Mouse (Mus musculus): ENCODE measurements at regions not wholly inside any gene's neighbourhood (a gene's known extent, or its start where the extent isn't known, plus 50 kb on each side); places are given as distances from the start of the nearest gene placed in this dataset.
A peak's percentile ranks its signal among the peaks of the same experiment; 100 is the strongest.

DNA sequence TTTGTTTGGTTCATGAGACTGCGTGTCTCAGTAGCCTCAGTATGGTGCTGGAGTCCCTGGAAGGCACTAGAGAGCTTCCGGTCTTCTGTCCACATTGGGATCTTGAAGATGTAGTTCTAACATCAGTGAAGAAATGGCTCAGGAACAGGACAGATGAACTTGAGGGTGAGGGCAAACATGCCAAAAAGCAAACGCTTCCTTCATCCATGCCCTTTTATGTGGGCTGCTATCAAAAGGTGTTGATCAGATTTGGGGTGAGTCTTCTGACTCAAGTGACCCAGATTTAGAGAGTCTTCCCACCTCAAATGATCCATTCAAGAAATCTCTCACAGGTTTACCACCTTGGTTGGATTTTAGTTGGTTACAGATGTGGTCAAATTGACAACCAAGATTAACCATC, 304.1 kb upstream of the Klf3 start:
- no peak for DNase-seq (ENCODE audit: low spot score)

DNA sequence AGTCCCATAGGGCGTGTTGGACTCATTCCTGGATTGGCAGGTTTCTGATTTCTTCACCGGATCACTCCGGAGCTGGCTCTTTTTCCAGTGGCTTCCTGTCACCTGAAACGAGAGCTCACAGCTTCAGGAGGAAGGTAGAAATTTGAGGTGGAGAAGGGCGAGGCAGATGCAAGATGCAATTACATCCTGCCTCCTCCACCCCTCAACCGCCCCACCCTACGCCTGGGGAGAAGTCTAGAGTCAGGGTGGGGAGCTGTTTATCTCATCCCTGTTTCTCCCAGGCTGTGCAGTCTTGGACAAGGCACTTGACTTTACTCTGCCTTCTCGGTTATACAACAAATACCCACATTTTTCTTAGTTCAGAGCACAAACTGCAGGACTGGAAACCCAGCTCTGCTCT, 302.8 kb upstream of the Klf3 start:
- DNase-seq (ENCODE audit: low spot score) = no peak

DNA sequence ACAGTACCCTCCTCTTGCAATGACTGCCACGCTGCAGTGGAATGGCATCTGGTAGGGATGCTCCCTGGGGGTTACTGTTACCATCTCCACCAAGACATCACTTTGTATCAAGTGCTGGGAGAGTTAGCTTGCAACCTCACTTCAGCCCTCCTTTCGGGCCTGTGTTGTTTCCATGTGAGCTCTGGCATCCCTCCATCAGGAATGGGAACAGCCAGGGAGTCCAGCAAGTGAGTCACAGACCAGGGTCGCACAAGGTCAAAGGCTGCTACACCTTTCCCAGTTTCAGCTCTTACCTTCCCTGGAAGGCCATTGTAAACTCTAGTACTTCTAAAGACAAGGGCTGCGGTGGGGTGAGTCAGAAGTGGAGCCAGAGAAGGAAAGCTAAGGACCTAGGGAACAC, 302.3 kb upstream of the Klf3 start:
- no peak for DNase-seq (ENCODE audit: low spot score)

DNA sequence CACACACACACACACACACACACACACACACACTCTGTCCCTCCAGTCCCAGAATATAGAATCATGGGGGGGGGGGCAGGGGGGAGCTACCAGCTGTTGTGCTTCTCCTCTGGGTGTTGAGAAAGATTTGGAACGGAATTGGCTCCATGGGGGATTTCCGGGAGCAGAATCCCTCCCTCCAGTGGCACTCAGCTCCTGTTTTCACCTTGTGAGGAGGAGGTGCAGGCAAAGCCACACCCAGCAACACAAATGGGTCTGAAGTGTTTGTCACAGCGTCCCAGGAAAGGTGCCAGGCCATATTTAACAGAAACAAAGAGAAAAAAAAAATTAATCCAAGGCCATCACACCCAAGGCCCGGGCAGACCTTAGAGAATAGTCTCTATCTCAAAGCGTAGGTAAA, 301.4 kb upstream of the Klf3 start:
- no peak for DNase-seq (ENCODE audit: low spot score)

DNA sequence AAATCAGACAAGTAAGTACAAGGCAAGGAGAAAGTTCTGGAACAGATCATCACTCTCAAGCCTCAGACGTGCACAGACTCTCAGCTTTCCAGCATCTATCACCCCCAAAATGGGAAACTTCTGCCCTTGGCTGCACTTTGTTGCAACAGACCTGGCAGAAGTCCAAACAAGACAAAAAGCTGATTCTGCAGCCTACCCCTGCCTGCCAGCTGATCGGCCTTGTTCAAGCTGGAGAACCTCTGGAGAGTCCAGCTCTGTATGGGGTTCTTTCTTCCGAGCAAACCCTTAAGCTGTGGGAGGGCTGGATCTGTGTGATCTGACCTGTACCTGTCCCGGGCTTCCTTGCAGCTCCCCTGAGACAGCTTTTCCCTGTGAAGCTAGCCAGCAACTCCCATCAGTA, 299.7 kb upstream of the Klf3 start:
- peak; percentile 39 for DNase-seq (ENCODE audit: low spot score)

DNA sequence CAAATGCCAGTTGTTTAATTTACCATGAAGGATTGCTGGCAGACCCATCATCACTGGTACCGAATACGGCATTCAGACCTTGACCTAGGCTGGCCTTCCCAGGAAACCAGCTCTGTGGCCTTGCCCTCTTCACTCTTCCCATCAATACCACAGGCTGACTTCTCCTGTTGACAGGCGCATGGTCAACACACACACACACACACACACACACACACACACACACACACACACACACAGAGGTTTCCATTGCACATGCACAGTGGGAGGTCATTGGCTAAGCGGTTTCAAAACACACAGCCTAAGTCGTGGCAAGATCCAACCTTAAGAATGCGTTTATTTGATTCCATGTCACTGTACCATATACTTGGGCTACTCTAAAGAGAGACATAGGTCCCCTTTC, 298.7 kb upstream of the Klf3 start:
- DNase-seq (ENCODE audit: low spot score) = no peak

DNA sequence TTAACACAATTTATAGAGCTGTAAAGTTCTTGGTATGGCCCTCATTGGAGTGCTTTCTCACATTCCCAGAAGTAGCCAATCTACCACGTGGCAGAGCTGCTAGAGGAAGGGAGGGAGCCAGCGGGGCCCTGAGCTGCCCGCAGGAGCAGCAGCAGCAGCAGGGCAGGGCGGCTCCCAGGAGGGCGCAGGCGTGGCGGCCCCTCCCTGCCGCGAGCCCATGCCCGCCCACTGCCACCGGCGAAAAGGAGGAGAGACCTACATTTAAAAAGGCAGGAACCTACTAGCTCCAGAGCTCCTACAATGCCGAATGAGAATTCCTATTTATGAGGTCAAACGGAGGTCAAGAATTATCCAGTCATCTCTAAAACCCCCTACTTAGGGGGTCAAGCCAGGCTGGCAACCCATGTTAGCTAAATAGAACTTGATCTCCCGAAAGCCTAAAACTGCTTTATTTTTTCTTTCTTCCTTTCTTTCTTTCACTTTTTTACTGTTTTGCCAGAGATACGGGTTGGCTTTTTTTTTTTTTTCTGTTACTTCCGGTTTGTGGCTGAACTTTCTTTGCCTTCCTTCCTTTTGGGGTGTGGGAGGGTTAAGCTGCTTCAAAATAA, 297.9 kb upstream of the Klf3 start:
- no peak for DNase-seq (ENCODE audit: low spot score)

DNA sequence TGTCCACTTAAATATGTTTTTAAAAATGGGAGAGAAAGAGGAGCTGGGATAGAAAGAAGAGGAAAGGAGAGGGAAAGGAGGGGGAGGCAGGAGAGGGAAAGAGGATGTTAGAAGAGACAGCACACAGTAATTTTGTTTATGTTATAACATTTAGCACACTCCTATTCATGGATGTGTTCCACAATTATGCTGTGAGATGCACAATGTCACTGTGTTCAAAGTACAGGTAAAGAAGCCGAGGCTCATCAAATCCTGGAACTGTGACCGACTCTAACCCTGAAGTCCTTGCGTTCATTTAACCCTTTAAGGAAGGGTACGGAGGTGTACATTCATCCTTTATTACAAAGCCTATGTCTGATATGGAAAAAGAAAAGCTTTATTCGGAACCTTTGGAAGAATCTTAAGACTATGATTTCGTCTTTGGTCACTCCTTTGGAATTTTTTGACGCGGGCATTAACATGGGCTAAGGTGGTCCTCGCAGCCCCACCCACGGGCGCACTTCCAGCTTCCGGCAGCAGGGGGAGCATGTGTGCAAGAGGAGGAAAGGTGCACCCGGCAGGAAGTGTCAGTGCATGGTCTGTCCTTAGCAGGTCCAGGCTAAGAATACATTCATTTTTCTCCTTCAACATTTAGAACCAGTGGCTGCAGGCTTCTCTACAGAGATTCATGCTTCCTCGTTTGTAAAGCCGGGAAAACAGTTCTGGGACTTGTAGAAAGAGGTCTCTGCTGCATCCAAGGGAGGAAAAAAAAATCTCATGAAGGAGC, 297.2 kb upstream of the Klf3 start:
- DNase-seq (ENCODE audit: low spot score) = peak; percentile 34

DNA sequence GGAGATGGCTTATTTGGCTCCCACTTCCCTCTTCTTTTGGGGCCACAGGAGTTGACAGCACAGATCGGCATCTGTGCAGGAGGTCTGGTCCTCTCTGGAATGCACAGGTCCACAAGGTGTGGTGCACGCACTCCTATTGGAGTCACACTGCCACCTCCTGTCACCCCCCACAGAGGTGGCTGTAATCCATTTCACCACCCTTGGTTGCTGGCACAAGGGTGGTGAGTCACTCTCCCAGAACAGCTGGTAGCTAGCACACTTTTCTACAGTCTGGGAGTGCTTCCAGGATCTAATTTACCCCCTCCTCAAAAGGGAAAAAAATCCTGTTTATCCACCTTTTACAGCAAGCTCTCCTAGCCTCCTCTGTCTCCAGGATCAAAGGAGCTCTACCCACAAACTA, 294.6 kb upstream of the Klf3 start:
- DNase-seq (ENCODE audit: low spot score) = no peak

DNA sequence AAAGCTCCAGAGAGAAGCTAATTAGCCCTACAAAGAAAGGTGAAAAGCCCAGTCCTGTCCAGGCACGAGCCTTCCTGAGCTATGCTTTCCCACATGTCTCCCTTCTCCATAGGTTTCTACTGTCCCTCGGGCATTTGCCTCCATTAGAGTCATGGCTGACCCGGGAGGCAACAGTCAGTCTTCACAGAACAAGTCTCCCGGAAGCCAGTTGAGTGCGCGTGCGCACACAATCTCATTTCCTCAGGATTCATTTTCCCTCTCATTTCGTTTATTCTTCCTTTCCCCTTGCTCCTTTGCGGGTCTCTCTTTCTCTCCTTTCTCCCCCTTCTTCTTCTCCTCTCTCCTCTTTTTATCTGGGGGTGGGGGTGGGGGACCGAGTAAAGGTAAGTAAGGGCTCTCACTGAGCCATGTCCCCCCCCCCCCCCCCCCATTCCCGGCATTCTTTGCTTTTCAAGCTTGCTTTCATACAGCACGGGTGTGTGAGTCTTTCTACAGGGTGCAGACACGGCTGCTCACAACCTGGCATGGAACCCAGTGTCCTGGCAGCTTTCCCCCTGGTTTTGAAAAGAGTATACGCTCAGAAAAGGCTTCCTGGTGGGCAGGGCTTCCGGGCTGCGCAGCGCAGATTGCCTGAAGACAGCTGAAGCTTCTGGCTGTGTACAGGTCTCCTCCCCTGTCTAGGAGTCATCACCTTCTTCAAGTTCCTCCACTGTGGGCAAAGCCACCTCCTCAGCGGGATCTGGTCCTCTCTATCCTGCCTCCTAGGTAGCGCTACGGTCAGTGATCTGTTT, 289.8 kb upstream of the Klf3 start:
- no peak for DNase-seq (ENCODE audit: low spot score)

DNA sequence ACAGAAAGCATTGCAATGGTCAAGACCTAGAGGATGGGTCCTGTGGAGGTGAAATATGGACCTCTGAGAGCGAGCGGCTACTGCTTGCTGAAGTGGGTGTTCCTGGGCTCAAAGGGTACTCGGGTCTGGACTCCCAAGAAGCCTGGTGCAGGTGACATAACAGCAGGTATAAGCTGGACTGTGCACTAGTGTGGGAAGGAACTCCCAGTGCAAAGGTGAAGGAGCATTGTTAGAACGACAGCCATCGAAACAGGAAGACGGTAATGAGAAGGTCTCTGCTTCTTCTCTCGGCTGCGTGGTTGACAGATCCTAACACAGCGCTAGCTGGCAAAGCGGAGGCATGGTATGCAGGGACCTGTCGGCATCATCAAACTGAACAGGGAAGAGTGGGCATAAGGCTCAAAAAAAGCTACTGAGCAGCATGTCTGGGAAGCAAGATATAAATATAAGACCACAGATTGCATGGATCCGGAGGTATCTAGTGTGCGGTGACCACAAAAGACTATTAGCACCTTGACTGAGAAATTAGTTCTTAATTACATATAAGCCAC, 287.0 kb upstream of the Klf3 start:
- DNase-seq (ENCODE audit: low spot score) = no peak

DNA sequence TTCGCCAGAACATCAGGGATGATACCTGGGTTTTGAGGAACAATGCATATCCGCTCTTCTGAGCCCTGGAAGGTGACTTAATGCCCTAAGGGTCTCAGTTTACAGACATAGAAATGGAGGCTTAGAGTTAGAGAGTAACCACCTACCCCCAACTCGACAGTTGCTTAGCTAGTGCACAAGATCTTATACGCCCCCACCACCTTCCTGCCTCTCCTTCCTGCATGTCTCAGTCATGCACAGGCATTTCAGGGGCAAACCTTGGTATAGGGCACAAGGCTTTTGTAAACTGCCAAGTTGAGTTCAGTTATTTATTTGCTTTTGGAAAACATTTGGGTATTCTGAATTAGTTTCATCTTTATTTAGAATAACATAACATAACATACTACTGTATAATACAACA, 285.9 kb upstream of the Klf3 start:
- DNase-seq (ENCODE audit: low spot score) = no peak

DNA sequence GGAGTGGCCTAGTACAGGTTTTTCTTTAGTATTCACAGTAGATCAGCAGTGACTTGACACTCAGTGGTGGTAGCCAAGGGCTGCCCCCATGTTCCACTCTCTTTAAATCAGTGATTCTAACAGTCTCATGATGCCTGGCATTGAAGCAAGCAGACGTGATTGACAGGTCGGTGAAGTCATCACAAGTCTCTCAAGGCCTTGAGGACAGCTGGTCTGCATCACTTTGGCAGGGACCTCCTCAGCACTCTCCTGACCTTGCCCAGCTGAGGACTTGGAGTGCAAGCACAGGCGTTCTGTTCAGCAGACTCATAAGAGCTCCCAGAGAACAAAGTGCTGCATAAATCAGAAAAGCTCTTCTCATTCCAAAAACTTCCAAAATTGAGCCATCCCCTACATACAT, 285.4 kb upstream of the Klf3 start:
- no peak for DNase-seq (ENCODE audit: low spot score)

DNA sequence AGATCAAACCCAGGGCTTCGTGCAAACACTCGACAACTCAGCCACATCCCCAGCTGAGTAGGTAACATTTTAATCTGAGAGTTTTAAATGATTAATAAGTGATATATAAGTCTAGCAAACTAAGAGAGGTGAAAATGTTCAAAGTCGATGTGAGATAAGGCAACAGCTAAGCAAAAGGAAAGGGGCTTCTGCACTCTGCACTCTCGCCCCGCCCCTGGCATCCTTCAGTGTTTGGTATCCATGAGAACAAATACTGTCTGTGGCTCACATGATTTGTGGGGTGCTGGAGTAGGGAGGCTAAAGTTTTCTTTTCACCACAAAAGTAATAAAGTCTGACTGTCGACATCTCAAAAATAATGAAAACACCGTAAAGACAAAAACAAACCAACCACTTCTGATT, 284.2 kb upstream of the Klf3 start:
- DNase-seq (ENCODE audit: low spot score) = no peak

DNA sequence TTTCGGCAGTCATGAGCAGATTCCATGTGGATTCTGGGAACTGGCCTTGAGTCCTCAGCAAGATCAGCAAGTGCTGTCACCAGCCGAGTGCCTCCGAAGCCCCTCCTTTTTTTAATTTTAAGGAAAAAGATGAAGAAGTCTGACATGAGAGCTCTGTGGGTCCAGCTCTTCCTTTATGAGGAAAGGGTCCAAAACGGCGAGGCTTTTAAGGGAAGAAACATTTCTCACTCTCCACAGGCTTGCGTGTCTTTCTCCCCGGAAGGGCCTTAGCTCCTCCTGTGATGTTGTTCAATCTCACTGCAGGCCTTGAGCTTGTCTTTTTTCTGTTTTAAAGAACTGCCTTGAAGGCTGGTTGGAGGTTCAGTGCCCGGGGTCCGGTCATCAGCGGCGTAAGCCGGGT, 283.5 kb upstream of the Klf3 start:
- no peak for DNase-seq (ENCODE audit: low spot score)

DNA sequence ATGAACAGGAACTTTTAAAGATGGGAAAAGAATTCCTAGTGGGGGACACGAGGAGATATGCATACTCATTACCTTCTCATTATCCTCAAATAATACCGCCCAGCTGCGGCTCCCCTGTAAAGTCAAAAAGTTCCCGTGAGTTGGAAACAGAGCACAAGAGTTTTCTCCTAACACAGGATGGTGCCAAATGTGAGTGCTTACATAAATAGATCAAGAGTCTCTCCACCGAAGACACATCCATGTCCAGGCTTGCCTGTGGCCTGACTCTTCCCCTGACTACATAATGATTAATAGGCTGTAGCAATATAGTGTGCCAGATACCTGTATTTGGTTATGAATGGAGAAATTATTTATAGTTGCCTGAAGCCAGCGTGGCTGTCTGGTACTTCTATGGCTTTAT, 281.8 kb upstream of the Klf3 start:
- DNase-seq (ENCODE audit: low spot score) = no peak

DNA sequence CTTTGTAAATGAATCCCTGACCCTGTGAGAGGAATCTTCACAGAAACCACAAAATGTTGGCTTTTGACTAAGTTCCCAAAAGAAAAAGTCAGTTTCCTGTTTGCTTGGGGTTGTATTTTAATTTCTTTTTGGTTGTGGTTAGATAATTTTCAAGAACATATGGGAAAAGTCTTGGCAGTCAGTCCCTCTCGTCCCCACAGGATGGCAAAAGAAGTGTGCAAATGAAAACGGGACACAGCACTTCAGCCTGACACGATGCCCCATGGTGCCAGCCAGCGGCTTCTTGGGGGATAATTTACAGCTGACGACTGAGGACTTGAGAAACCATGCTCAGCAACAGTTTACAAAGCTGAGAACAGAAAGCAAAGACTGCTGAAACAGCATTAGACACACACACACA, 281.2 kb upstream of the Klf3 start:
- no peak for DNase-seq (ENCODE audit: low spot score)

DNA sequence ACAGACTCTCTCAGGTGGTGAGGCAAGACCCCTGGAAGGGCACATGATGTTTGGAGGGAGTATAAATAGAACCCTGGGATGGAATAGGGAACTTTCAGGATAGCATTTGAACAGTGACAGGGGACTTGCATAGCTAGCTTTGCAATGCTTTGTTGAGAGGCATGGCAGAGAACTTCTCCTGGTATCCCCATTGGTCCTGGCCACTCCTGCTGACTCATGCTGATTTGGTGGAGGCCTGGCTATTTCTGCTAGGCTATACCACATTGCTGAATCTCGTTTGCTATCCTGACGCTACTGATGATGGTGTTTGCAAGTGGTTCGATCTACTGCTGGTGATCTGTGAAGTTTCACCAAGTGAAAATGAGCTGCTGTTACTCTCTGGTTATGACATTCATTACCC, 276.7 kb upstream of the Klf3 start:
- no peak for DNase-seq (ENCODE audit: low spot score)

DNA sequence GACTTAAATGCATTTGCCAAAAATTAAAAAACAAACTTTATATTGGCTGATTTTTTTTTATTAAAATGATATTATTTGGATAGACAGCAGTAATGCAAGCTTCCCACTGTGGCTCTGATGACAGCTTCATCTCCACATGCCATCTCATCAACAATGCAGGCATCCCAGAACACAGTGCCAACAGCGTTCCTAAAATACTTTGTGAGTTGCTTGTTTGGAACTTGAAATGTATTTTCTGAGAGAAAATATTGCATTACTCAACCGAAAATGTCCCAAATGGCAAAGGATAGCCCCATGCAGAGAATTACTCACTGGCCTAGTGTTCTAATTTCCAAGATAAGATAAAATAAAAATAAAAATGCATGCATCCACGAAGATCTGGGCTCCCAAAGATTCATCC, 275.2 kb upstream of the Klf3 start:
- DNase-seq (ENCODE audit: low spot score) = no peak

DNA sequence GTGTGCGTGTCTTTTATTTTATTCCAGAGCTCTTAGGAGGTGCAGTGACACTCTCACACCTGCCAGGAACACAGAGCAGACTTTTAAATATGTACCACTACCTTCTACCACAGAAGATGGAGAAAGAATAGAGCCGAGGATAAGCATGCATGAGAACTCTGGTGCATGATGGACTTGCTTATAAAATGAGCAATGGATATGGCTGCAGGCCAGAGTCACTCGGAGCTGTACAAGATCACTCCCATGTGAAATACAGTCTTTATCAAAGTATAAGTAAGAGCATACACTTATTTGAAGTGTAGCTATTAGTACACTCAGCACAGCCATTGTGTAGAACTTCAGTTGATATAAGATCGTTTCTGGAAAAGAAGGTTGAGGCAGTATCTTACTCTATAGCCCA, 268.8 kb upstream of the Klf3 start:
- DNase-seq (ENCODE audit: low spot score) = no peak

DNA sequence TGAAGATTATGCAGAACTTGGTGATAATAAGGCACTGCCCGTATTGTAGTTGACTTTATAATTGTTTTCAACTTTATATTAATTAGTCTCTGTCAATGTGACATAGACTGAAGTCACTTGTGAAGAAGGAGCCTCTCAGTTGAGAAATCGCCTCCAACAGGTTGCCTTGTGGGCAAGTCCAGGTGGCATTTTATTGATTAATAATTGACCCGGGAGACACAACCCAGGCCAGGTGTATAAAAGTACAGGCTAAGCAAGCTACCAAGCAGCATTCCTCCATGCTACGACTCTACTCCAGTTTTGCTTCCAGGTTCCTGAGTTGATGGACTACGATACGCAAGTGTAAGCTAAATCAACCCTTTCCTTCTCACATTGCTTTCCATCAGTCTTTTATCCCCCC, 268.2 kb upstream of the Klf3 start:
- no peak for DNase-seq (ENCODE audit: low spot score)

DNA sequence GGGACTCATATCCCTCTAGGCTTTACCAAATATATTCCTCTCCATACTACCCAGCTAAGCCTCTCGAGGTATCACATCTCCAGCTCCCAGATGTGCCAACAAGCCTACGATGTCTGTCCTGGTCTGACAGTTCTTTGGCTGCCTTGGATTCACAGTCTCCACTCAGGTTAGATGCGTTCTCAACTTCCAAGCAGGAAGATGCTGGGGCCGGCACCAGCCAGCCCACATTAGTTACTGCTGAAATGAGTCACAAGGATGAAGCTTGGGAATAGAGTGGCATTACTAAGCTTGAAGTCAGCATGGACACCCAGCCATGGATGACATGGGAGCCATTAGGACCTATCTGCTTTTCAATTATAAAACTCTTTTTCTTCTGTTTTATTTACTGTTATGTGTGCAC, 267.6 kb upstream of the Klf3 start:
- no peak for DNase-seq (ENCODE audit: low spot score)
